Mouse (Mus musculus) lung, embryonic 15.5 days (tissue): ENCODE results near the gene Gm572. TPM values are rescaled to one million over a fixed set of nuclear protein-coding genes. Genes with fewer than 3 reads are reported as not detected.

ENCODE experiments used
- ATAC-seq: fragments of 200-750 bp; cut with Nextera tagmentation; 2 replicates; pipeline ENCODE4 v1.8.0; 2017; ENCODE audit warnings: moderate number of reproducible peaks, borderline replicate concordance; ENCODE audit not compliant: low FRiP score, low TSS enrichment; ENCODE audit errors: extremely low read depth
- H3K27ac ChIP-seq: fragments of 300-500 bp; sonication (generic); 2 replicates; pipeline ENCODE4 v1.5.1; 2015; ENCODE audit warnings: moderate library complexity, mild to moderate bottlenecking, inconsistent platforms
- H3K27me3 ChIP-seq: fragments of 300-500 bp; sonication (generic); 2 replicates; pipeline ENCODE4 v1.6.1; 2015; ENCODE audit warnings: inconsistent platforms
- H3K36me3 ChIP-seq: fragments of 300-500 bp; sonication (generic); 2 replicates; pipeline ENCODE4 v1.6.1; 2015; ENCODE audit warnings: inconsistent platforms
- H3K4me1 ChIP-seq: fragments of 300-500 bp; sonication (generic); 2 replicates; pipeline ENCODE4 v1.6.1; 2015; ENCODE audit warnings: inconsistent platforms
- H3K4me2 ChIP-seq: fragments of 300-500 bp; sonication (generic); 2 replicates; pipeline ENCODE4 v1.6.1; 2015; ENCODE audit warnings: inconsistent platforms, mild to moderate bottlenecking, moderate library complexity
- H3K4me3 ChIP-seq: fragments of 300-500 bp; sonication (generic); 2 replicates; pipeline ENCODE4 v1.5.1; 2015; ENCODE audit warnings: mild to moderate bottlenecking, inconsistent platforms
- H3K9ac ChIP-seq: fragments of 300-500 bp; sonication (generic); 2 replicates; pipeline ENCODE4 v1.6.1; 2015; ENCODE audit warnings: inconsistent platforms
- H3K9me3 ChIP-seq: fragments of 300-500 bp; sonication (generic); 2 replicates; pipeline ENCODE4 v1.6.1; 2016; ENCODE audit warnings: inconsistent platforms
- WGBS: fragments of 180-500 bp; shearing (Covaris S2); methylation state at CpG from one replicate; pipeline ENCODE4 v1.1.7; 2015; 5-methylcytosine and 5-hydroxymethylcytosine counted together
- polyA plus RNA-seq: library from polyadenylated mRNA; unstranded; fragments of >200 nt; fragmentation: Nextera tagmentation; extraction: Ambion mirVana; gene quantifications from 2 replicates; pipeline ENCODE4 v1.2.1, GENCODE M21; 2015

Gm572 gene
- polyA plus RNA-seq: not detected in 2 replicates

DNA sequence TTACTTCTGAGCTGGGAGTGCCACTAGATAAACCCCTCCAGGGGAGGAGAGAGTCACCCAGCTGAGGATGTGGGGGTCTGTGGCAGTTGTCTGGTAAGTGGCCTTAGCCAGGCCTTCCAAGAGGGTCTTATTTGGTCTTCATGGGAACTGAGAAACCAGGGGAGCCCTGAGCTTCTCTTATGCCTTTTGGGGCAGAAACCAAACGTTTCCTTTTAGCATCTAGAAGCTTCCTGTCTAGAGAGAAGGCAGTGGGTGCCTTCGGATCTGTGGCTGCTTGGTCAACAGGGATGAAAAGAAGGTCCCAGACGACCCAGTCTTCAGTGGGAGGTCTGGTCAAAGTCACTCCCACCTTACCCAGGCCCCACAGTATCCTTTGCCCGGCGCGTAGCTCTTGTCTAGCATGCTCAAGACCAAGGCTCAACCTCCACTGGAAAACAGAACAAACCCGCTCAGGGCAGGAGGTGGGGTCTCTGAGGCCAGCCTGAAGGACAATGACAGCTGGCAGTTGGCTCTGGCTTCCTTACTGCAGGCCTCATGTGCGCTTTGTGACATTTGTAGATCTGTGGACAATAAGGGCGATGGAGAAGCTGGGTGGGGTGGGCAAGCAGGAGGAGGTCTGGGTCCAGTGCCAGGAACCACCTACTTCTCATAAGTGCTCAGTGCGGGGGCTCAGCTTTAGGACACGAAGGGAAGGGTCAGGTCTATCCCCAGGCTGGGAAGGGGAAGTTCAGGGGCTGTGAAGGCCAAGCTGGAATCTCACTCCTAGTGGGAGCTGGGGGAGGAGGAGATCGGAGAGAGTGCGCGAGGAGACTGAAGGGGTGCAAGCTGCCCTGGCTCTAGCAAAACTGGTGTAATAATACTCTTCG lies at the start of gene Gm572:
TSS of gene Gm572 (plus strand) at position 27 of the 866 bp plus-strand sequence.
- WGBS: 55% methylated on average over 15 of the region's 15 CpGs
- Histone ChIP-seq H3K4me3 (no peak within 1 kb of the TSS), H3K4me1 (peaks cover 17% of the 10 kb centered on the region; the same call in 1 of the 2 replicates), H3K27me3 (no peaks in the 10 kb centered on the region), H3K36me3 (no peaks in the 10 kb centered on the region), H3K9ac (no peak within 1 kb of the TSS), H3K9me3 (no peaks in the 10 kb centered on the region), H3K27ac (no peak within 1 kb of the TSS), H3K4me2 (peak within 1 kb of the TSS; percentile 41)
- ATAC-seq: no peak

DNA sequence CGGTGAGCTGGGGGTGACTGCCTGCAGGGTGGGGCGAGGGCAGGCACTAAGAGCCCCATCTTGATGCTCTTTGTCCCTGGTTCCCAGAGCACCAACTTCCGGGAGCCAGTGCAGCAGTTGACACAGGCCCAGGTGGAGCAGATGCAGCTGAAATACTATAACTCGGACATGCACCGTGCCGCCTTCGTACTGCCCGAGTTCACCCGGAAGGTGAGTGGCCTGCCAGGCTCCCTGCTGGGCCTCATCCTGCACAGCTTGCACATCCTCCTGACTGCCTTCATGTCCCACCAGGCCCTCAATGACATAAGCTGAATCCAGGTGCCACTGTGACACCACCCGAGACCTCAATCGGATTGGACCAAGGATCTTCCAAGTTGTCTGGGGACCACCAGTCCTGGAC lies 49.1 kb upstream of the Gm572 start:
- peaks cover 29% of the 10 kb centered on the region for H3K4me1 ChIP-seq
- no peak overlapping the region for H3K27ac ChIP-seq
- peaks cover 50% of the 10 kb centered on the region for H3K36me3 ChIP-seq
- H3K9ac ChIP-seq: no peak overlapping the region
- no peak overlapping the region for H3K4me2 ChIP-seq
- 91% methylated on average over 11 of the region's 11 CpGs for WGBS
- no peaks in the 10 kb centered on the region for H3K9me3 ChIP-seq
- no peaks in the 10 kb centered on the region for H3K27me3 ChIP-seq
- H3K4me3 ChIP-seq: no peak overlapping the region
- no peak for ATAC-seq

DNA sequence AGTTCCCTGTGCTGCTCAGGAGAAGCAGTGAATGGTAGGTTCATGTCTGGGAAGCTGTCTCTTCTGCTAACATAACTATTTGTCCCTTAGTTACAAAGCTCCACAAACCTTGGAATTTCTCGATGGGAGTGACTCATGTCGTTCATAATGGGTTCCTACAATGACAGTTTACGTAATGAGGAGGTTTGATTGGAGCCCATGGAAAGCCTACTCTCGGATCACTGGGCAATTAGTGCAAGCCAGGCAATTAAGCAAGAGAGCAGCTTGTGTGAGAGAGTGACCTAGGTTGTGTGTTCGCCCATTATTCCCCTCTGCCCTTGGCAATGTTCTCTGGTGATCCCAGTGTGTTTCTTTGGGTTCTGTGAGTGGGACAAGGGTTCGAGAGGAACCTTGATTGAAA lies 47.2 kb upstream of the Gm572 start:
- Histone ChIP-seq H3K27me3 (no peaks in the 10 kb centered on the region), H3K9ac (no peak overlapping the region), H3K4me1 (peaks cover 17% of the 10 kb centered on the region), H3K36me3 (peaks cover 55% of the 10 kb centered on the region), H3K9me3 (no peaks in the 10 kb centered on the region), H3K27ac (no peak overlapping the region), H3K4me3 (no peak overlapping the region), H3K4me2 (no peak overlapping the region)
- ATAC-seq: no peak
- 88% methylated on average over 6 of the region's 6 CpGs for WGBS

DNA sequence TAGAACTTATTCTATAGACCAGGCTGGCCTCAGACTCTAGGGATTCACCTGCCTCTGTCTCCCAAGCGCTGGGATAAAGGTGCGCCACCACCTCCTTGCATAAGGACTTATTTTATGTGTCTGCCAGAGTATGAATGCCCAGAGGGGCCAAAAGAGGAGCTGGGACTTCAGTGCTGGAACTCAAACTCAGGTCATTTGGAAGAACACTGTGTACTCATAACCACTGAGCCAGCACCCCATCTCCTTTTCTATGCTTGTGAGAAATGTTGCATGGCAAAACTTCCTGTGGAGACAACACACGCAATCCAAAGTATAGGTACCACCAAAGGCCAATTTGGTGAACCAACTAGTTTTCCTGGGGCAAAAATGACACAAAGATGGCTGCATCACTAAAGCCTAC lies 46.4 kb upstream of the Gm572 start:
- Histone ChIP-seq H3K9ac (no peak overlapping the region), H3K4me1 (peaks cover 17% of the 10 kb centered on the region), H3K36me3 (peaks cover 55% of the 10 kb centered on the region), H3K27me3 (no peaks in the 10 kb centered on the region), H3K4me3 (no peak overlapping the region), H3K9me3 (no peaks in the 10 kb centered on the region), H3K27ac (no peak overlapping the region), H3K4me2 (no peak overlapping the region)
- 94% methylated on average over 3 of the region's 3 CpGs for WGBS
- no peak for ATAC-seq

DNA sequence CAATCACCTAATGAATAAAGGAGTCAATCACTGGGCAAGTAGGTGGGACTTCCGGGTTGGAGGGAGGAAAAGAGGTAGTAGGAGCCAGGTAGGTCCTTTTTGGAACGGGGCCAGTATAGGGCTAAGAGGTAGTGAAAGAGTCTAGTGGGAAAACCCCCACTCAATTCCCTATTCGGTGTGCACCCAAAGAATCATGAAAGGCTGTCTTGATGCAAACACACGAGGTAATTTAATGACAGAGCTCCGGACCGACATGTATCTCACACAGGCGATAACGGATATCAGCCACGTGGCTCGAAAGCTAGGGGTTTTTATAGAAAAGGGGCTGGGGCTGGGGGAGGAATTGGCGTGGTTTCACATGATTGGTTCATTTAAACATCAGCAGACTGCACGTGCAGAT lies 44.3 kb upstream of the Gm572 start:
- ATAC-seq: no peak
- WGBS: 93% methylated on average over 12 of the region's 12 CpGs
- H3K4me1 ChIP-seq: no peaks in the 10 kb centered on the region
- no peak overlapping the region for H3K27ac ChIP-seq
- H3K4me3 ChIP-seq: no peak overlapping the region
- no peaks in the 10 kb centered on the region for H3K27me3 ChIP-seq
- H3K4me2 ChIP-seq: no peak overlapping the region
- H3K9me3 ChIP-seq: no peaks in the 10 kb centered on the region
- H3K9ac ChIP-seq: no peak overlapping the region
- H3K36me3 ChIP-seq: peaks cover 47% of the 10 kb centered on the region

DNA sequence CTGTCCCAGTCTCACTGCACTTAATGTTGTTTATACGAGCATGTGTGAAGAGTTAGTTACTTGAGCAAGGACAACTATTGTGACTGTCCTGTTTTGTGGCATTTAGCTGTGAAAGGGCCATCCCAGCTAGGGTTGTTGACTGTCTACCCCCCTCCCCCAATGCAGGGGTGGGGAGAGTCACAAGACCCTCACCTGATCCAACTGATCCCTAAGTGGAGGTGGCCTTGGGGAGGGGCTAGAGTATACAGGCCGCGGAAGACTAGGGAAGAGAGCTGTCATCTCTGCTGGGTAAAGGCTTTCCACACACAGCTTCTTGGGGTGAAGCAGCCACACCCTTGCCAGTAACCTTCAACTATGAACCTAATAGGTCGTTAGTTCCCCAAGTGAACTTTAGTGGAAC lies 42.8 kb upstream of the Gm572 start:
- 89% methylated on average over 4 of the region's 4 CpGs for WGBS

DNA sequence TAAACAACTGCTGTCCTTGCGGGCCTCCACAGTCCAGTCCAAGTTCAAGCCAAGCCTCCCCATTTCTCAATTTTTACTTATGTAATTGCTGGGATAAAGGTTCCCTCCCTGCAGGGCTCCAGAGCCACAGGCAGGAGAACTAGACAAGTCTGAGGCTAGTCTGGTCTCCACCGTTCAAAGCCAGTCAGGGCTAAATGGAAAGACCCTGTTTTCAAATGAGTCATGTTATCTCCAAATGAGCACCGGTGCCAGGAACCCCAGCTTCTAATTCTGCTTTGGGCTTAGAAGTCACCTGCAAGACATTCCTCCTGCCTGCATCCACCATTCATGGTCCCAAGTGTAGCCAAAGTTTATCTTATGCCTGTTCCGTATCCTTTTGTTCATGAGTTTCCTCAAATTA lies 41.2 kb upstream of the Gm572 start:
- 66% methylated on average over 4 of the region's 4 CpGs for WGBS

More for the DNA sequence above, 42.8 kb upstream of the Gm572 start:
- Histone ChIP-seq H3K36me3 (peaks cover 32% of the 10 kb centered on the region), H3K27ac (no peak overlapping the region), H3K4me2 (no peak overlapping the region), H3K27me3 (no peaks in the 10 kb centered on the region), H3K4me1 (no peaks in the 10 kb centered on the region), H3K9me3 (no peaks in the 10 kb centered on the region), H3K9ac (no peak overlapping the region), H3K4me3 (no peak overlapping the region)
- no peak for ATAC-seq

DNA sequence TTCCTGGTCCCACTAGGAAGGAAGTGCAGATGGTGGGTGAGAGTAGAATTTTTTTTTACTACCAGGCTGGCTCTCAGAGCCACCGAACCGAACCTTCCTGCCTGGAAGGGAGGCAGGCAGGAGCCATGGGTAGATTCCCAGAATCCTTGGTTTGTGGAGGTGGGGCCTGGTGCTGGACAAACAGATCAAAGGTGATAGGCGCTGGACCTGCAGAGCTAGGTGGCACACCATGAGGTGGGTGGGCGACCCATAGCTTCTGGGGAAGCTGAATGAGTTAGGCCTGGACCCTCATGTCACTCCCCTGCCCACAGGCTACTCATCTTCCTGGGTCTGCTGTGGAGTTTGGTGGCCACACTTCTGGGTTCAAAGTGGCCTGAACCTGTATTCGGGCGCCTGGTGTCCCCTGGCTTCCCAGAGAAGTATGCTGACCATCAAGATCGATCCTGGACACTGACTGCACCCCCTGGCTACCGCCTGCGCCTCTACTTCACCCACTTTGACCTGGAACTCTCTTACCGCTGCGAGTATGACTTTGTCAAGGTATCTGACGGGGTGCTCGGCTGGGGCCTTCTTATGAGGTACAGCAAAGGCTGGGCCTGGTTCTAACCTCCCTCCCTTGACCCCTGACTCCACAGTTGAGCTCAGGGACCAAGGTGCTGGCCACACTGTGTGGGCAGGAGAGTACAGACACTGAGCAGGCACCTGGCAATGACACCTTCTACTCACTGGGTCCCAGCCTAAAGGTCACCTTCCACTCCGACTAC lies 40.6 kb upstream of the Gm572 start, which contains the start of gene Masp2:
TSS of gene Masp2 (plus strand) at position 198 of the 764 bp plus-strand sequence.
- ATAC-seq: no peak
- H3K4me3 ChIP-seq: no peak within 1 kb of the TSS
- peaks cover 12% of the 10 kb centered on the region for H3K36me3 ChIP-seq
- no peak within 1 kb of the TSS for H3K4me2 ChIP-seq
- no peaks in the 10 kb centered on the region for H3K9me3 ChIP-seq
- no peaks in the 10 kb centered on the region for H3K27me3 ChIP-seq
- no peaks in the 10 kb centered on the region for H3K4me1 ChIP-seq
- WGBS: 79% methylated on average over 14 of the region's 14 CpGs
- H3K9ac ChIP-seq: no peak within 1 kb of the TSS
- no peak within 1 kb of the TSS for H3K27ac ChIP-seq

More for the DNA sequence above, 41.2 kb upstream of the Gm572 start:
- H3K36me3 ChIP-seq: peaks cover 17% of the 10 kb centered on the region
- H3K27me3 ChIP-seq: no peaks in the 10 kb centered on the region
- H3K4me3 ChIP-seq: no peak overlapping the region
- H3K9me3 ChIP-seq: no peaks in the 10 kb centered on the region
- no peak overlapping the region for H3K27ac ChIP-seq
- no peak overlapping the region for H3K4me2 ChIP-seq
- H3K4me1 ChIP-seq: no peaks in the 10 kb centered on the region
- no peak for ATAC-seq
- H3K9ac ChIP-seq: no peak overlapping the region

DNA sequence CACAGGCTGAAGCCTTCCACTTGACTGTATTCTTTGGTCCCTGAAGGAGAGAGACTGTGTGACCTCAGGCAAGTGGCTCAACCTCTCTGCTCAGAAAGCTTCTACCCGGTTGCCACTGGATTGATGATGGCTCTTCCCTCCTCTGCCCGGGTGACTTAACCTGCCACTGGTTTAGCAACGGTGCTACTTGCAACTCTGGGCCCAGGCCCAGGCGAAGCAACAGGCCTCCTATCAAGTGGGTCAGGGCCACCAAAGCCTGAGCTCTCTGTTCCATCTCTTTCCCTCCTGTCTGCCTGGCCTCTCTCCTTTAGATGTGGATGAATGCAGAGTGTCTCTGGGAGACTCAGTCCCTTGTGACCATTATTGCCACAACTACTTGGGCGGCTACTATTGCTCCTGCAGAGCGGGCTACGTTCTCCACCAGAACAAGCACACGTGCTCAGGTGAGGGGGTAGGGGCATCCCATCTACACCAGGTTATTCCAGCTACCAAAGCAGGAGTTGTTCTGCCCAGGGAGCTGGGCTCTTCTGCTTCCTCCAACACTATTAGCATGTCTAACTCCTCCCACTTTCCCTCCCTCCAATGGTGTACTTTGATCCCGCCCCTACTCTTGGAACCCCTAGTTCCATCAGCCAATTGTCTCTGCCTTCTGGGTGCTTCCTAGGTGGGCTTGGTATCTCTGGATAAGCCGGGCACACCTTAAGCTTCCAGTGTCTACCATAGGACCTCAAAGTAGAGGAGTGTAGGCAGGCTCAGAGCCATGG lies 39.6 kb upstream of the Gm572 start:
- H3K4me3 ChIP-seq: no peak overlapping the region
- 0 out of 2 replicates have a peak, but pooled peaks cover under 1% of the 10 kb centered on the region for H3K4me1 ChIP-seq
- peaks cover 9% of the 10 kb centered on the region for H3K36me3 ChIP-seq
- no peak overlapping the region for H3K27ac ChIP-seq
- H3K4me2 ChIP-seq: no peak overlapping the region
- 65% methylated on average over 10 of the region's 10 CpGs for WGBS
- H3K9ac ChIP-seq: no peak overlapping the region
- ATAC-seq: peak; percentile 15; the same call in 1 of the 2 replicates
- no peaks in the 10 kb centered on the region for H3K9me3 ChIP-seq
- H3K27me3 ChIP-seq: no peaks in the 10 kb centered on the region

DNA sequence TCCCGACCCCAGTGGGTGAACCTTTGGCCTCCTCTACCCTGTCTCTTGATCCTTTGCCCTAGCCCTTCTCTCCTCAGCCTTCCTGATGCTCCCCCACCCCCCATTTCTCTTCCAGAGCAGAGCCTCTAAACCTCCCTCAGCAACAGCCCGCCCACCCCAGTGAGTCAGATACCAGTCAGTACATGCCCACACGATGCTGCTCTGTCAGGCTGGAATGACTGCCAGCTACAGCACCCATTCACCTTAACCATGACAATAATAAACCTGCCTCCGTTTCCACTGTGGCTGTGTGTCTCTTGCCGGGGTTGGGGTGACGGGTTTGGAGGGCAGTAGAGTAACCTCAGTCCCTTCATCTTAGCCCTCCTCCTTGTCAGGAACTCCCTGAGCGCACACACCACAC lies 39.0 kb upstream of the Gm572 start:
- Histone ChIP-seq H3K9ac (no peak overlapping the region), H3K4me1 (0 out of 2 replicates have a peak, but pooled peaks cover 5% of the 10 kb centered on the region), H3K4me3 (no peak overlapping the region), H3K9me3 (no peaks in the 10 kb centered on the region), H3K27ac (no peak overlapping the region), H3K4me2 (no peak overlapping the region), H3K27me3 (no peaks in the 10 kb centered on the region), H3K36me3 (peaks cover 4% of the 10 kb centered on the region; the same call in 1 of the 2 replicates)
- no peak for ATAC-seq
- 72% methylated on average over 7 of the region's 7 CpGs for WGBS

DNA sequence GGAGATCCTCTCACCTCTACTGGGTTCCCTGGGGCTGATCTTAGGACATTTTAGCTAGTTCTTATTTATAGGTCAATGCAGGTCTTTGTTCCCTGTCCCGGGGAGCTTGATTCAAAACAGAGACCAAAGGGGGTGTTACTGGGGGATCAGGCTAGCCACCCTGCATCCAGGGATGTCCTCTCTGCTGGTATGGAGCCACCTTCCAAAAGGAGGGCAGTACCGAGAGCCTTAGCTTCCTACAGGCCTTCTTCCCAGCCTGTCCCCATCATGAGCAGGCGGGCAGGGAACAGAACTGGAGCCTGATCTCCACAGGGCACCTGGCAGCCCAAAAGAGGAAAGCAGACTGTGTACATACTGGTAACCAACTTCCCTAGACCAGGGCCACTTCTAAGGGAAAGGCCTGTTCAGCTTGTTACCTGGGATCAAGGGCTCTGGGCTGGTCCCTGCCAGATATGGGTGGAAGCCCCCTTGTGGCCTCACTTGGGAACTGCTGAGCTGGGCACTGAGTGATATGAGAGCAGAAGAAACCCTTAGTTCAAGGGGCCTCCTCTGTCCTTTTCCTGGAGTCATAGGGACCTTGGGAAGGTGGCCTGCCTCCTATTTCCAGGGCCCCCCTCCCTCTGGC lies 38.5 kb upstream of the Gm572 start:
- 0 out of 2 replicates have a peak, but pooled peaks have one; percentile 6 for ATAC-seq

More for the DNA sequence above, 38.5 kb upstream of the Gm572 start:
- Histone ChIP-seq H3K27me3 (no peaks in the 10 kb centered on the region), H3K4me3 (no peak overlapping the region), H3K9me3 (no peaks in the 10 kb centered on the region), H3K4me1 (0 out of 2 replicates have a peak, but pooled peaks cover 5% of the 10 kb centered on the region), H3K4me2 (no peak overlapping the region), H3K27ac (no peak overlapping the region), H3K36me3 (no peaks in the 10 kb centered on the region), H3K9ac (no peak overlapping the region)
- 84% methylated on average over 3 of the region's 3 CpGs for WGBS
